Mouse (Mus musculus): Measurements from ENCODE around the gene Ltb4r2.

- TF ChIP-seq POLR2A (IDR thresholded peaks at IDR 0.05; ENCODE audit: low read depth, low read length) (no peak), CTCF (IDR thresholded peaks at IDR 0.05; ENCODE audit: borderline replicate concordance, insufficient read depth, low read length) (peak; percentile 83; the same call in 1 of the 2 replicates)
Observed at GRCm38 (mm10) chr14:55743711-55744110, 17.5 kb upstream of the Ltb4r2 start.

Data from embryonic fibroblast, embryonic 13.5 days (primary cell).